Mouse (Mus musculus) adrenal gland, adult (tissue): ENCODE data around the gene Dvl2.
"Not testable (repeated sequence)": the region's sequence is repeated elsewhere in the genome, so short reads cannot be mapped to it uniquely, and the experiment has no call there.

Source experiments
- DNase-seq, 2 experiments: peaks; one replicate each; pipeline ENCODE4 v3.0.0; 2022 to 2023; ENCODE audit warnings: low spot score in 1 of 2; ENCODE audit not compliant: inconsistent age in 2 of 2

Dvl2 gene

DNA sequence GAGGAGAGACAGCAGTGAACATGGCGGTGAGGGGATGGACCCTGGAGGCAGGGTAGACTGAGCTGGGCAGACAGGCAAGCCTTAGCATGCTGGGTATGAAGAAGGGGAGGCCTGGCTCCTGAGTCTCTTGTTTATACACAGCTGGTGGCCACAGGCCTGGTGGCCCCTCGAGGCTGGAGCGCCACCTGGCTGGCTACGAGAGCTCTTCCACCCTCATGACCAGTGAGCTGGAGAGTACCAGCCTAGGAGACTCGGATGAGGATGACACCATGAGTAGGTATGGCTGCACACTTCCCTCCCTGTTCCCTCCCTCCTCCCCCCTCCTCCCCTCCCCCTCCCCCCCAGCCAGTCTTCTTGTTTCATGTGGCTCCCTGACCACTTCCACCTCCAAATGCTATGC lies 5.1 kb downstream of the Dvl2 start:
- no peak for DNase-seq

- DNase-seq: peak in 1 of 2 experiments; percentile 62
These were observed 9.6 kb downstream of the Dvl2 start for GRCm38 (mm10) chr11:70010033-70010432.

- no peak for DNase-seq
These were observed 10.2 kb downstream of the Dvl2 start for GRCm38 (mm10) chr11:70010548-70010947.

DNA sequence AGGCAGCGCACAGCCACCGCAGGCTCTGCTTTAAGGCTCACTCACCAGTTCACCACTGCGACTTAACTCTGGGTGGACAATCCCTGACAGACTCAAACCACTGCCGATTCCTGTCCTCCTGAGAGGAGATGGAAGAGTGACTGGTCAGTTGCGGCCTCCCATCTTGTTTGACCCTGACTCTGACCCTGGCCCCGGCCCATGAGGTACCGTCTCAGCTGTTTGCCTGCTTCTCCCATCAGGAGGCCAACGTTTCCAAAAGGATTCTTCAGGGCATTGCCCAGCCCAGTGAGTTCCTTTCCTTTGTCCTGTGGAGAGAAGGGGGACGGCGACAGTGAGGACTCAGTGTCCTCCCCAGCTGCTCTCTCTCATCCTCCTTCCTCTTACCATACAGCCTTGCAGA lies 10.6 kb downstream of the Dvl2 start:
- DNase-seq: peak in 1 of 2 experiments; percentile 62

DNA sequence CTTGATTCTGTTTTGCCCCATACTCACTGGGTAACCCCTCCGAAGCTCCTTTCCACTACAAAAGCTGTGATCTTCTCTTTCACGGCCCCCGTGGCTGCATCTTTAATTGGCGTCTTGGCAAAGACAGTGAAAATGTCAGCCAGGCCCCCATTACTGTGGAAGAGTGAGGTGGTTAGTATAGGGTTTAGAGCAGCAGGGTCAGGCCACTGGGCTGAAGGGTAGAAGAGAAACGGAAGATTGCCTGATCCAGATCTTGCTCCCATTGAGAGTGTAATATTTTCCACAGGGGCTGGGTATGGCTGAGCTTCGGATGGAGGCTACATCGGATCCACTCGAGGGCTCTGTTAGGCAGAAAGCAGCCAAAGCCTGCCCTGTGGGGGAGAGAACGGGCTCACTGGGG lies 12.5 kb downstream of the Dvl2 start:
- no peak for DNase-seq

DNA sequence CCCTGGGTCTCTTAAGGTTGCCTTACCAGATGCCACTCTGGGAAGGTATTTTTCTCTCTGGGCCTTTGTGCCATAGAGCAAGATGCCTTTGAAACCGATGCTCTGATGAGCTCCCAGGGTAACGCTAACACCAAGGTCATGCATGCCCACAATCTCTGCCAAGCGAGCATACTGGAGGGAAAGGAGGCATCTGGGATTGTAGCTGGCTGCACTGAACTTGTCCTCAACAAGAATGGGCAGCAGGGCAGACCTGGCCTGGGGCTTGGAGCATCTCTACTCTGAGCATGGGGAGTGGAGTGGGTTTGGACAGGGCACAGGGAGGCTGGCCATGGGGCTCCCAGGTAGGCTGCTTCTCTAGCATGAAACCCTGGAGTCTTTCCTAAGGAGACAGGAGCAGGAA lies 13.0 kb downstream of the Dvl2 start:
- peak in 1 of 2 experiments; percentile 66 for DNase-seq

DNA sequence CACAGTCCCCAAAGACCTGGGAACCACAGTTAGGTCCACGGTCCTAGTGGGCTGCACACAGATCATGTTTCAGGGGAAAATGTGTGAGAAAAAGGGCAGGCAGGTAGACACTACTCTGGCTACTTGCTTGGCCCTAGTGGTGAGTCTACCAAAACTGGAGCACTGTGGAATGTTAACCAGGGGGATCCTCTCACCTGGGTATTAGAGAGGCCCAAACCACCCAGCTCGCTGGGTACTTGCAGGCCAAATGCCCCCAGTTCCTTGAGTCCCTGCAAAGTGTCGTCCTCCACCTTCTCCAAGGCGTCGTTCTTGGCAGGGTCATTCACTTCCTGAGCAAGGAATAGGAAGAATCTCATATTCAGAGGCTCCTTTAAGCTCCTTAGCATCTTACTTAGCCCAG lies 13.7 kb downstream of the Dvl2 start:
- no peak for DNase-seq

GRCm38 (mm10) chr11:70014880-70015558 lies 14.6 kb downstream of the Dvl2 start, which contains the start of gene Acadvl:
Acadvl (minus strand) TSS chr11:70015411.
- DNase-seq: peak; percentile 93 to 97

DNA sequence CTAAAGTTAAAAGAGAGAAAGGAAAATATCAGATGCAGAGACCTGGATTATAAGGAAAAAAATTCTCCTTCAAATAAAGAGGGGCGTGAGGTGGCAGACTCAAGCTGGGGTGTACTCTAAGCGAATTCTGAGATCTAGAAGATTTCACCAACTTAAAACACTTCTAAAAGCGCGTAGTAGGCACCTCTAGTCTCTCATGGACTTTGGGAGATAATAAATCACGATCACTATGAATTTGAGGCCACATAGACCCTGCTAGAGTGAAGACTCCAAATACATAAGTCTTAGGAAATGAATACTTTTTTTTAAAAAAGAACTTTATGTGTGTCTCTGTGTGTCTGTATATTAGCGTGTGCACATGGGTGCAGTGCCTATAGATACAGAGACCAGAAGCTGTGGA lies 15.3 kb downstream of the Dvl2 start:
- no peak for DNase-seq

- DNase-seq: not testable (repeated sequence)
These were observed 15.8 kb downstream of the Dvl2 start for GRCm38 (mm10) chr11:70016177-70016576.

GRCm38 (mm10) chr11:70016669-70017068 lies 16.3 kb downstream of the Dvl2 start, which contains the start of gene Dlg4:
Dlg4 (plus strand) TSS chr11:70016942.
- no peak for DNase-seq

GRCm38 (mm10) chr11:70017199-70017767 lies 16.9 kb downstream of the Dvl2 start:
- DNase-seq: no peak

DNA sequence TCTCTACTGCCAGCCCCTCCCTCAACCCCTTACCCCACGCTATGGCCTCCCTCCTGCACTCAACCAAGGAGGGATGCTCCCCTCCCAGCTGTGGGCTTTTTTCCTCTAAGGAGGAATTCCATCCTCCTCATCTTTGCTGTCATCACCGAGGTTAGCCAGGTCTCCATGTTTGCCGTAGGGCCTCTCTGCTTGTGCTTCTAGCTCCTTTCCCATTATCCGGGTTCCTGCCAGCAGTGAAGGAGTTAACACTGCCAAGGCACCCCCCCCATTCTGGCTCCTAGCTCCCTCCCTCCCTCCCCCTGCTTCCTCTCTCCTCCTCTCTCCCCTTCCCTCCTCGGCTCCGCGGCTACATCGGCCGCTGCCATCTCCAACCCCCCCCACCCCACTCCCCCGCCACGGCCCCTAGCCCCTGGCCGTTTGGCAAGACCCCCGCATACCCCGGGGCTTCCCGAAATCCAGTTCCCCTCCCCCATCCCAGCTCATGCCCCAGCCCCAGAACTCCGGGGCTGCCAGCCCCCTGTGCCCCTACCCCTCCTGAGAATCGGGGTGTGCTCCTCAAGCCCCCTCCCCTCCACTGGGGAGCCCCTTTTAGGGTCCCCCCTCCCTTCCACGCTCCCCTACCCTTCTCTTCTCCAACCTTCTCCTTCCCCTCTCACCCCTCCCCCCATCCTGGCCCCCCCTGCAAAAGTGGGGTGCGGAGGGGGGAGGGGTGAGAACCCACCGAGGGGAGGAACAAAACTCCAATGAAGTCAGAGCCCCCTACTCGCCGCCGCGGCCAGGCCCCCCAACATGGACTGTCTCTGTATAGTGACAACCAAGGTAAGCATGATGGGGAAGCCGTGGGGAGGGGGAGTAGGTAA lies 18.0 kb downstream of the Dvl2 start:
- peak; percentile 58 to 78 for DNase-seq

GRCm38 (mm10) chr11:70019495-70020021 lies 19.2 kb downstream of the Dvl2 start:
- no peak for DNase-seq

DNA sequence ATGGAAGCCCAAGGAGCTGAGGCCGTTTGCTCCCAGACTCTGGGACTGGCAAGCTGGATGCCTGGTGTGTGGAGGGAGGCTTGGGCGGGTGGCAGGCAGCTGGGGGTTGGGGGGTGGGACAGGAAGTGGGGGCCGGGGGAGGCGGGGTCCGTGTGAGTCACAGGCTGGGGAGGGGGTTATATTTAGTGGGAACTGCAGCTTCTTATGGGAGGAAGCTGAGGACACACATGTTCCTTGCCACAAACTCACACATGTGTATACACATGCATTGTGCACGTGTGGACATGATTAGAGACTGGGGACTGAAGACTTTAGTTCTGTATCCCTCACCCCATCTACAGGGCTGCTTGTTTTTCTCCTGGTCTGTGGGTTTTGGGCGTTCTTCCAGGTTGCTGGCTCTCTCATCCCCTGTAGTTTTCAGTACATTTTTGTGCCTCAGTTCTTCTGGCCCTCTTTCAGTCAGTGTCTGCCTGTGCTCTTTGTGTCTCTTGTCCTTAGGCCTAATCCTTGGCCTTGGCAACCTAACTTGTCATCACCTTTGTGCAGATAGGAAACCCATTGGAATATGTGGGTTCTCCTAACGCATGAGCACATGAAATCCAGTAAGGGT lies 19.7 kb downstream of the Dvl2 start:
- peak in 1 of 2 experiments; percentile 60 for DNase-seq

DNA sequence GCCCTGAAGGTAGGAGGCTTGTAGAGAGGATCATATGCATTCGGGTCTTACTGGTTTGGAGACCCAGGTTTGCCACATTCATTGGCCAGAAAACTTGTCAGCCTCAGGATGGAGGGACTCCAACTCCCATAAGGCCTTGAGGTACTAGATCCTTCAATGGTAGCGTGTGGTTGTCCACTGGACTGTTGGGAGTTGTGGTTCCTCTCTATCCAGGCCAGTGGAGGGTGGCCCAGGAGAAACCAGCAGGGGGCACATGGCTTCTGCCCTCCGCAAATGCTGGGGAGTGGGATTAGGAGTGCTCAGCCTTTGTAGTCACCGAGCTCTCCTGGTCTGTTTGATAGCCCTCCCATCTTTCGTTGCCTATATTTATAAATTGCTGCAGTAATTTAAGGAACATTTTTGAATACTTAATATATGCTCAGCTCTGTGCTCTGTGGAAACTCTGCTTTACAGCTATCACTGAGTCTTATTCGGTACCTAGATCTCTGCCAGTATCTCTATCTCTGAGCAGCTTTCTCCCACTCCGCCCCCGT lies 20.4 kb downstream of the Dvl2 start:
- peak; percentile 81 to 92 for DNase-seq

GRCm38 (mm10) chr11:70021264-70022132 lies 21.1 kb downstream of the Dvl2 start:
- peak; percentile 99 for DNase-seq

DNA sequence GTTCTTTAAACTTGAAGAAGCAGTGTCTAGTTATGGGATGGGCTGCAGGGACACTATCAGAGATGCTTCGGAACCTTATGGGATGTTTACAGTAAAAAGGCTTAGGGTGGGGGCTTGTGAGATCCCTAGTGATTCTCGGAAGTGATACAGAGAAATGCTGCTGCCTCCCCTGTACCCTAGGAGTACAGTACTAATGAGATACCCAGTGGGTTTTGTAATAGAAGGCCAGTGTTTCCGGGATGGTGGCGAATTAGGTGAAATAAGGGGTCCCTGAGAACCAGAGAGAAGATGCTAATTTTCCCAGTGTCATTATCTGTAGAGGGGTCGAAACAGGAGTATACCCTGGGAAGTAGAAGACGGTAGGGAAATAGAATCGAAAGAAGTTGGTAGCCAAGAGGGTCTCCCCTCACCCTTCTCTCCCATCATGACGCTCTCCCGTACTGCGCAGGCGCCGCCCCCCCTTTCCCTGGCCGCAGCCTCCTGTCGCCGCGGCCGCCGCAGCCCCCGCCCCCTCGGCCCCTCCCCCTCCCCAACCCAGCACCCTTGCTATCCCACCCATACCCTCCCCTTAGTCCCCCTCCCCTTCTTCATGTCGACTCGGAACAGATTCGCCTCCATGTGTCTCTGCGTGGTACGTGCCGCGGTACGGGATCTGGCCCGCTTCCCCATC lies 23.2 kb downstream of the Dvl2 start:
- no peak for DNase-seq

DNA sequence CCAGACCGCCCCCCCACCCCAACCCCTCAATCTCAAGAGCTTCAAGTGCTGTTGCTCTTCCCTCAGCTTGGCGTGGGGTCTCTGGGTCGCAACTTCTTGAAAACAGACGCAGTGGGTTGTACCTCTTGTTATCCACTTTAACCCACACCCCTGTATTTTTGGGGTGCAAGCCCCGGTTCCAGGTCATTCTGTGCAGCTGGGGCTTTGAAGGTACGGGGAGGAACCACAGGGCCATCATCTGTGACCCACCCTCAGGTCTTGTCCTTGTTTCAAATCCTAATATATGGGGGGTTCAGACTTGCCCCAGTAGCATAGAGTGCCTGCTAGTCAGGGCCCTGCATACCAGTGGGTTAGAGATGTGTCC lies 23.7 kb downstream of the Dvl2 start:
- DNase-seq: no peak
